Mouse (Mus musculus) left cerebral cortex, adult 6 months (tissue): ENCODE measurements around the gene Trip11. TPM values are rescaled to one million over a fixed set of nuclear protein-coding genes. Genes with fewer than 3 reads are reported as not detected.

Experiments used
- long read RNA-seq, 2 experiments: library from polyadenylated mRNA; unstranded; transcript quantifications; one replicate each; pipeline ENCODE4 v2.0.0; 2019 to 2020
- polyA plus RNA-seq: library from polyadenylated mRNA; unstranded; fragments of <200 nt; fragmentation: Nextera tagmentation; gene quantifications from 2 replicates; pipeline ENCODE4 v1.2.3, GENCODE M21; 2021

The Trip11 gene
- polyA plus RNA-seq = 15.0 and 21.5 TPM in 2 replicates
- long read RNA-seq, experiment 1, transcript Trip11-206 (11 exons, 1,876 nt) = major isoform, 5 of 42 reads
- long read RNA-seq, experiment 1, partial matches to known transcripts = 24 of 42 reads
- long read RNA-seq, experiment 1, other reads (novel, unspliced or antisense) = 13 of 42 reads
- long read RNA-seq, experiment 2, partial matches to known transcripts = 36 of 47 reads
- long read RNA-seq, experiment 2, other reads (novel, unspliced or antisense) = 9 of 47 reads

DNA sequence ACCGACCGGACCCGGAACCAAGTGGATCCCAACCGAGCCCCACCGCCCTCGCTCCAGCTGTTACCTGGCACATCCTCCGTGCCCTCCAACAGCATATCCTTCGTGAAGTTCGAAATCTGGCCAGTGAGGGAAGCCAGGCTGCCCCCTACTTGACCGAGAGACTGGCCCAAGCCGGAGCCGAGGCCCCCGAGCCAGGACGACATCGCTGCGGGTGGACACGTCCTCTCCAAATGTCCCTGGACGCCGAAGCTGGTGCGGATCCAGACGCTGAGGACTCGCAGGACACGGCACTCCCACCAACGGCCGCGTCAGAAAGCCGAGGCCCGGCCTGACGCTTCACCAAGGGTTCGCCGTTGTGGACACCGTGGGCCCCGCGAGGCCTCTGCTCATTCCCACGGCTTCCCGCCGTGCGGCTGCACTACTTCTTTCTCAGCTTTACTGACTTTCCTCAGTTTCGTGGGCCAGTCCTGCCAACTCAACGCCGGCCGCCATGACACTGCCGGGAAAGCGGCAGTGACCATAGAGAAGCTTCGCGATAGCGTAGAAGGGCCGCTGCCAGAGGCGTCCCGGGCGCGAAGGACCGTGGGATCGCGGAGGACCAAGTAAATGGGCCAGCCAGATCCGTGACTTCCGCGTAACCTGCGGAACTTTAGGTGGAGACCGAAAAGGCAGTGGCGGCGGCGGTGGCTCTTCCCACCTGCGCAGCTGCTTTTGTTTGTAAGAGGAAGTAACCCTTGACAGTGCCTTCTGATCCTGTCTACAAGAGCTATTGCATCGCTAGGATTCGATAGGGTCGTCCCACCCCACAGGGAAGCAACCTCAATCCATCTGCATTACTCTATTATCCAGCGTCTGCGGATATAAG is at the start of gene Trip11:
TSS of gene Trip11 (minus strand) at position 642 of the 865 bp plus-strand sequence.

GRCm38 (mm10) chr12:101957942-101958544 is 45.0 kb upstream of the Trip11 start, which contains the start of gene Atxn3:
TSS of gene Atxn3 (minus strand) at chr12:101958246.

DNA sequence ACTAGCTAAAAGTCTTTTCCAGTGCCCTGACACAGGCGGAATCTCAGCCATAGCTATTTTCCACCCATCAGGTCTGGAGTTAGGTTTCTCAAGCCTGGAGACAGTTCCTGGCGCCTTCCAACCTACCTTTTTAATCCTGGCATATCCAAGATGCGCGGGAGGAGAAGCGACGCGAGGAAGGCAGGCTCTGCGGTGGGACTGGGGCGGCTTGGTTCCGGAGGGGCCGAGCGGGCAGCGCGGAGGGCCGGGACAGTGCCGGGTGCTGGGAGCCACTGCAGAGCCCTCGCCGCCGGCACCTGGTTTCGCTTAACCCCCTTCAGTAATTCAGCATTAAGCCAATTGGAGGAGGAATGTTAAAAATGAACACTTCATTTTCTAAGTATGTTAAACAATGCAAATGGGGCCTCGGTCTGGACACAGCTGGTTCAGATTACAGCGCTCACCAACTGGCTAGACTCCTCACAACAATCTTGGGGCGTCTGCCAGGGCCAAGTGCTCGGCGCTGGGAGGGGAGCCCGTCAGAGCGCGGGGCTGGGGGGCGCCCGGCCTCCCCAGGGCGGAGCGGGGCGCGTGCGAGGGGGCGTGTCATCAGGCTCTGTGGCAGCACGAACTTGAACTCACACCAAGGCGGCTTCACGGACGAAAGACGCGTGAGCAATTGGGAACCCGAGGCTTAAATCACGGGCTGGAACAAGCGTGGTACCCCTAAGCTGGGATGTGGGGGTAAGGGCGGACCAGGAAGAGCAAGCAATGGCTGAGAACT is 94.3 kb downstream of the Trip11 start, which contains the start of gene Fbln5:
TSS of gene Fbln5 (minus strand) at position 448 of the 763 bp plus-strand sequence.

Other genes starting within 250 kb of the Trip11 start
- 0.09 TPM in 1 of 2 replicates, not detected in the other for gene Tc2n, start 194.7 kb downstream of the Trip11 start, polyA plus RNA-seq
- gene Fbln5, start 94.2 kb downstream of the Trip11 start, polyA plus RNA-seq = 6.3 and 6.5 TPM in 2 replicates
- gene Atxn3, start 45.0 kb upstream of the Trip11 start, polyA plus RNA-seq = 5.1 and 10.1 TPM in 2 replicates
- gene Cpsf2, start 62.7 kb upstream of the Trip11 start, polyA plus RNA-seq = 9.6 and 11.2 TPM in 2 replicates
- 9.3 and 12.2 TPM in 2 replicates for gene Slc24a4, start 215.5 kb upstream of the Trip11 start, polyA plus RNA-seq